Mouse (Mus musculus): ENCODE data around the gene Mybpc3. TPM values are rescaled to one million over a fixed set of nuclear protein-coding genes. Genes with fewer than 3 reads are reported as not detected.

Gene Mybpc3
- polyA plus RNA-seq, 1 experiment from 2014 or later, result 4.7 TPM

DNA sequence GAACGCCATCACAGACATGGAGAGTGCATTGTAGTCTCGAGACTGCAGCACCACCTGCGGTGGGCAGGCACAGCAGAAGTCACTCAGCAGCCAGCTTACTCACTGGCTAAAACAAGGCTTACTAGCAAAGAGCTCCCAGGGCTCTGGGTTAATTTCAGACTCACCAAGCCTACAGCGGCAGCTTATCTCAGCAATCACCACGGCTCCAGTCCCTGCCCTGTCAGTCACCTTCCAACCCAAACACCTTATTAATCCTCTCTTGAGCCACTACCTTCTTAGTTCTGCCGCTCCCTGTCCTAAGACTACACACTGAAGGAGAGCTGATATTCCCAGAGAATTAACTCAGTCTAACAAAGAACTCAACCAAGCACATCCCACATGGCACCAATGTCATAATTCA lies 58.3 kb downstream of the Mybpc3 start:
- Histone ChIP-seq H3K9me3 (ENCODE audit: low read length) (no peaks in the 10 kb centered on the region), H3K4me3 (ENCODE audit: low read depth, low read length) (no peak overlapping the region), H3K9ac (replicated peaks; ENCODE audit: low read depth) (no peak overlapping the region), H3K27me3 (replicated peaks; ENCODE audit: insufficient read depth, low read length) (no peaks in the 10 kb centered on the region), H3K4me1 (ENCODE audit: insufficient read depth, low read depth, low read length) (no peaks in the 10 kb centered on the region), H3K4me2 (replicated peaks; ENCODE audit: low read depth, low read length) (no peak overlapping the region), H3K36me3 (ENCODE audit: insufficient read depth, low read length) (peaks cover 24% of the 10 kb centered on the region), H3K27ac (ENCODE audit: low read length) (no peak overlapping the region)
- no peak for DNase-seq (ENCODE audit: low spot score)
- ATAC-seq, result no peak
- TF ChIP-seq CTCF (IDR thresholded peaks at IDR 0.05), result no peak
- TF ChIP-seq EP300 (IDR thresholded peaks at IDR 0.05), result no peak
- 64% methylated on average over 6 of the region's 6 CpGs for WGBS

DNA sequence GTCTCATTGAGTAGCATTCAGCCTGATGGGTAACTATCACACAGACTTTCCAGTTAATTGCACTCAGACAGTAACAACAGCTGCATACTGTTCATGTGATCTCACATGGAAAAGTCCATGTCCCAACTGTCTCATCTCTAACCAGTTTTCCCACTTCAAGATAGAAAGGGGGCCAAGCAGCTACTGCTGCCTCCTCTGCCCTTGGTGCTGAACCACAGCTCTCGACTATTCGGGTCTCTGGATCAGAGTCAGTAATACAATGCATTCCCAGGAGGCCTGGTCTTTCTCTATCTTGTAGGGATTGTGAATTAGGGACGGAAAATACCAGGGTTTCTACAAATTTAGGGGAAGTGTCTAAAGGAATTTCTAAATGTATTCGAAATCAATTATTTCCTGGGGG lies 61.9 kb downstream of the Mybpc3 start:
- Histone ChIP-seq H3K4me1 (ENCODE audit: insufficient read depth, low read depth, low read length) (peaks cover 3% of the 10 kb centered on the region; the same call in 1 of the 2 replicates), H3K4me2 (replicated peaks; ENCODE audit: low read depth, low read length) (no peak overlapping the region), H3K9me3 (ENCODE audit: low read length) (no peaks in the 10 kb centered on the region), H3K27ac (ENCODE audit: low read length) (no peak overlapping the region), H3K36me3 (ENCODE audit: insufficient read depth, low read length) (peaks cover 14% of the 10 kb centered on the region; the same call in 1 of the 2 replicates), H3K9ac (replicated peaks; ENCODE audit: low read depth) (no peak overlapping the region), H3K4me3 (ENCODE audit: low read depth, low read length) (no peak overlapping the region), H3K27me3 (replicated peaks; ENCODE audit: insufficient read depth, low read length) (no peaks in the 10 kb centered on the region)
- 40% methylated on average over 4 of the region's 4 CpGs for whole genome bisulfite sequencing
- ATAC-seq, result no peak
- DNase-seq (ENCODE audit: low spot score), result peak; percentile 34
- TF ChIP-seq EP300 (IDR thresholded peaks at IDR 0.05) (no peak), CTCF (IDR thresholded peaks at IDR 0.05) (no peak)

DNA sequence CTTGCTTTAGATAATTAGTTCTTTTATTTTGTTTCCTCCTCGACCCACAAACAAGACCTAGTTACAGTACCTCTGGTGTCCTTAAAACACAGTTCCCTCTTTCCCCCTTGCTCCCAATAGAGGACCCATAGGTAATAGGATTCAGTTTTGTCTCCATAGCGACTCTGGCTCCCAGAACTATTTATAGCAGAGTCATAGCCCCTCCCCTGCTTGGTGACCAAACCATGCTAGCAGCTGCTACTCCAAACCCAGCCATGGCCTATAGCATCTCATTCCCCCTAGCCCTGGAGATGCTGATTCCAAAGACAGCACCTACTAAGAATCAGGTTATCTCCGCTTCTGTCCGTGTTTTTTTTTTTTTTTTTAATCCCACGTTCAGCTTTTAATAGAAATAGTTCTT lies 62.8 kb downstream of the Mybpc3 start:
- H3K36me3 ChIP-seq (ENCODE audit: insufficient read depth, low read length), result peaks cover 13% of the 10 kb centered on the region; the same call in 1 of the 2 replicates
- H3K9me3 ChIP-seq (ENCODE audit: low read length), result no peaks in the 10 kb centered on the region
- DNase-seq (ENCODE audit: low spot score), result no peak
- no peak overlapping the region for H3K27ac ChIP-seq (ENCODE audit: low read length)
- TF ChIP-seq CTCF (IDR thresholded peaks at IDR 0.05), result no peak
- TF ChIP-seq EP300 (IDR thresholded peaks at IDR 0.05), result no peak
- ATAC-seq, result no peak
- peaks cover 3% of the 10 kb centered on the region; the same call in 1 of the 2 replicates for H3K4me1 ChIP-seq (ENCODE audit: insufficient read depth, low read depth, low read length)
- H3K4me2 ChIP-seq (replicated peaks; ENCODE audit: low read depth, low read length), result no peak overlapping the region
- H3K27me3 ChIP-seq (replicated peaks; ENCODE audit: insufficient read depth, low read length), result no peaks in the 10 kb centered on the region
- H3K9ac ChIP-seq (replicated peaks; ENCODE audit: low read depth), result no peak overlapping the region
- 63% methylated on average over 5 of the region's 5 CpGs for WGBS
- no peak overlapping the region for H3K4me3 ChIP-seq (ENCODE audit: low read depth, low read length)

DNA sequence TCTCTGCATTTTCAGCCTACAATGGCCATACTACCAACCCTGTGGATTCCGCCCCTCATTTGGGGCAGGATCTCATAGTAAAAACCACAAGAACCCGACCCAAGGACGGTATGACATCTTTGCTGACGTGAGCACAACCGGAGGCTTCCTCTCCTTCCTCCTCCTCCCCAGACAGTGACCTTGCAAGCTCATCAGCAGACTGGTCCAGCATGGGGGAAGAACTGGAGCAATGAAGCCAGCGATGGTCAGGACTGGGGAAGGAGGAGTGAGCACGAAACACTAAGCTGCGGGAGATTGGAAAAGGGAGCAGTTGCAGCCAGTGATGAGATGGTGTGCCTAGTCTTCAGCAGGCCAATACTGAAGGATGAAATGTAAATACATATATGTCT lies 64.1 kb downstream of the Mybpc3 start:
- peak overlapping the region; percentile 98 for H3K4me2 ChIP-seq (replicated peaks; ENCODE audit: low read depth, low read length)

DNA sequence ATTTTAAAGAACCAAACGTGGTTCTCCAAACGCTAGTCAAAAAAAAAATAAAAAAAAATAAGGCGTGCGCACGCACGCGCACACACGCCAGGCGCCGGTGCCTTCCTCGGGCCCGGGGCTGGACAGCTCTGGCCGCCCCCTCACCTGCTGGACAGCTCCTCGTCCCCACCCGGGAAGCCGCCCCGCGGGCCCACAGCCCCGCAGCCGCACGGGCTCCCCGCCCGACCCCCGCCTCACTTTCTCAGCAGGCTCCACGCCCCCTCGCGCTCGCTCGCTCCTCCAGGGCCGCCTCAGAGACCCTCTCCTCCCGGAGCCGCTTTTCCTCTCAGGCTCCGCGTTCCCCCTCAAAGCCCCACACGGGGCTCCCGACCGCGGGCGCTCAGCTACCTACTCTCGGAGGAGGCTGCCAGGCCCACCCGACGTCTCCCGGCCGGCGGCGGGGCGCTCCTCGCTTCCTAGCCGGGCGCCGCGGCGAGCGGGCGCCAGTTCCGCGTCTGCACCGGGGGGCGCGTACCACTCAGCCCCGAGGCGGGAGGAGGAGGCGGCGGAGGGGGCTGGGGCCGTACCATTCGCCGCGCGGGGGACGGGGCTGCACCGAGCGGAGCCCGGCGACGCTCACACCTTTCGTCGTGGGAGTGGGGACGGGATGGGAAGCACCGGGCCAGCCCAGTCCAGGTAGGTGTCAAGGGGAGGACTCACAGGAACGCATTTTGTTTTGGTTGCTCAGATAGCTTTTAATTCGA lies 64.6 kb downstream of the Mybpc3 start:
- Histone ChIP-seq H3K27ac (ENCODE audit: low read length) (peak overlapping the region; percentile 85), H3K36me3 (ENCODE audit: insufficient read depth, low read length) (peaks cover 6% of the 10 kb centered on the region; the same call in 1 of the 2 replicates), H3K4me2 (replicated peaks; ENCODE audit: low read depth, low read length) (peak overlapping the region; percentile 98), H3K9me3 (ENCODE audit: low read length) (no peaks in the 10 kb centered on the region), H3K4me1 (ENCODE audit: insufficient read depth, low read depth, low read length) (peaks cover 3% of the 10 kb centered on the region; the same call in 1 of the 2 replicates), H3K9ac (replicated peaks; ENCODE audit: low read depth) (peak overlapping the region; percentile 30), H3K27me3 (replicated peaks; ENCODE audit: insufficient read depth, low read length) (no peaks in the 10 kb centered on the region), H3K4me3 (ENCODE audit: low read depth, low read length) (peak overlapping the region; percentile 86)
- DNase-seq (ENCODE audit: low spot score), result peak; percentile 83
- no peak for TF ChIP-seq CTCF (IDR thresholded peaks at IDR 0.05)
- TF ChIP-seq EP300 (IDR thresholded peaks at IDR 0.05), result no peak
- ATAC-seq, result peak; percentile 90
- WGBS, result under 1% methylated on average over 53 of the region's 81 CpGs

More for the DNA sequence above, 64.1 kb downstream of the Mybpc3 start:
- H3K27ac ChIP-seq (ENCODE audit: low read length), result no peak overlapping the region
- H3K27me3 ChIP-seq (replicated peaks; ENCODE audit: insufficient read depth, low read length), result no peaks in the 10 kb centered on the region
- peaks cover 3% of the 10 kb centered on the region; the same call in 1 of the 2 replicates for H3K4me1 ChIP-seq (ENCODE audit: insufficient read depth, low read depth, low read length)
- TF ChIP-seq EP300 (IDR thresholded peaks at IDR 0.05) (no peak), CTCF (IDR thresholded peaks at IDR 0.05) (no peak)
- 0 out of 2 replicates have a peak overlapping the region, but pooled peaks have one; percentile 30 for H3K9ac ChIP-seq (replicated peaks; ENCODE audit: low read depth)
- no peaks in the 10 kb centered on the region for H3K9me3 ChIP-seq (ENCODE audit: low read length)
- DNase-seq (ENCODE audit: low spot score) (no peak), ATAC-seq (no peak)
- peak overlapping the region; percentile 86 for H3K4me3 ChIP-seq (ENCODE audit: low read depth, low read length)
- peaks cover 6% of the 10 kb centered on the region; the same call in 1 of the 2 replicates for H3K36me3 ChIP-seq (ENCODE audit: insufficient read depth, low read length)
- WGBS, result 13% methylated on average over 8 of the region's 8 CpGs

DNA sequence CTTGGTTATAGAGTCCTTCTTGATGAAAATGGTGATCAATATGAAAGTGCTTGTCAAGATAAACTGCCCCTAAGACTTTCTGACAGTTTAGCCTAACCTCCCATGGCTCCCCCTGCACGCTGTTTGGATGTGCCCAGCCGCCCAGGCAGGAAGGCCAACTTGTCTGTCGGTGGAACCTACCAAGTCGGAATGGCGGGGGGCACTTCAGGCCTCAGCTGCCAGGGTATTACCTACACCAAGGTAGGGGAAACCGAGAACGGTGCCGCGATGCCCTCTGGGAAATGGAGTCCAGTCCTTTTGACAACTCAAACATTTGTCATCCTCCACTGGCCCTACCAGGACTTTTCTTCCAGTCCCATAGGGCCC lies 65.2 kb downstream of the Mybpc3 start:
- H3K27ac ChIP-seq (ENCODE audit: low read length), result peak overlapping the region; percentile 85
- peak overlapping the region; percentile 86 for H3K4me3 ChIP-seq (ENCODE audit: low read depth, low read length)
- DNase-seq (ENCODE audit: low spot score) (peak; percentile 96), ATAC-seq (peak; percentile 96)
- peaks cover 3% of the 10 kb centered on the region; the same call in 1 of the 2 replicates for H3K4me1 ChIP-seq (ENCODE audit: insufficient read depth, low read depth, low read length)
- 0 out of 2 replicates have a peak, but pooled peaks cover under 1% of the 10 kb centered on the region for H3K36me3 ChIP-seq (ENCODE audit: insufficient read depth, low read length)
- no peaks in the 10 kb centered on the region for H3K9me3 ChIP-seq (ENCODE audit: low read length)
- H3K27me3 ChIP-seq (replicated peaks; ENCODE audit: insufficient read depth, low read length), result no peaks in the 10 kb centered on the region
- under 1% methylated on average over 9 of the region's 9 CpGs for WGBS
- H3K9ac ChIP-seq (replicated peaks; ENCODE audit: low read depth), result peak overlapping the region; percentile 30; the same call in 1 of the 2 replicates
- peak overlapping the region; percentile 98 for H3K4me2 ChIP-seq (replicated peaks; ENCODE audit: low read depth, low read length)
- TF ChIP-seq EP300 (IDR thresholded peaks at IDR 0.05) (peak; percentile 52), CTCF (IDR thresholded peaks at IDR 0.05) (no peak)

Data from lung, postnatal 0 days (tissue).